Mouse (Mus musculus) myocyte (in vitro differentiated cells): ENCODE data around the gene Capn9. TPM values are rescaled to one million over a fixed set of nuclear protein-coding genes. Genes with fewer than 3 reads are reported as not detected.

Experiments
- H3K27me3 ChIP-seq: one replicate; pipeline ENCODE4 v1.6.1; 2011; ENCODE audit not compliant: control insufficient read depth, insufficient read depth, insufficient read length
- H3K36me3 ChIP-seq: one replicate; pipeline ENCODE4 v1.6.1; 2011; ENCODE audit not compliant: control insufficient read depth, insufficient read depth
- H3K4me2 ChIP-seq: one replicate; pipeline ENCODE4 v1.6.1; 2011; ENCODE audit warnings: low read depth, control low read depth
- H3K4me3 ChIP-seq: one replicate; pipeline ENCODE4 v1.5.1; 2011; ENCODE audit warnings: mild to moderate bottlenecking, control low read depth, moderate library complexity
- H3K79me2 ChIP-seq: one replicate; pipeline ENCODE4 v1.6.1; 2011; ENCODE audit not compliant: control insufficient read depth, insufficient read depth
- H3ac ChIP-seq: one replicate; pipeline ENCODE4 v1.6.1; 2011; ENCODE audit not compliant: control insufficient read depth, insufficient read length
- CEBPB ChIP-seq: IDR thresholded peaks from 2 replicates; pipeline ENCODE4 v1.6.1; 2011; ENCODE audit warnings: mild to moderate bottlenecking, moderate library complexity; ENCODE audit not compliant: poor library complexity, insufficient read depth, severe bottlenecking
- E2F4 ChIP-seq: IDR thresholded peaks from one replicate; pipeline ENCODE4 v1.6.1; 2011; ENCODE audit warnings: mild to moderate bottlenecking, control low read depth, moderate library complexity; ENCODE audit not compliant: insufficient read depth
- MAX ChIP-seq: IDR thresholded peaks from one replicate; pipeline ENCODE4 v1.6.1; 2011; ENCODE audit warnings: low read depth, mild to moderate bottlenecking, control low read depth
- MYOD1 ChIP-seq, 3 experiments: IDR thresholded peaks; one replicate each; pipeline ENCODE4 v1.6.1; 2011; ENCODE audit warnings: control low read depth in 2 of 3, low read depth in 2 of 3, mild to moderate bottlenecking in 2 of 3, moderate library complexity in 1 of 3; ENCODE audit not compliant: insufficient read length in 2 of 3, control insufficient read depth in 1 of 3
- MYOG ChIP-seq, 3 experiments: IDR thresholded peaks; one replicate each; pipeline ENCODE4 v1.6.1; 2011; ENCODE audit warnings: control low read depth in 2 of 3, low read depth in 2 of 3, mild to moderate bottlenecking in 2 of 3; ENCODE audit not compliant: insufficient read length in 2 of 3, control insufficient read depth in 1 of 3, insufficient read depth in 1 of 3
- POLR2A ChIP-seq: IDR thresholded peaks from one replicate; pipeline ENCODE4 v1.6.1; 2011; ENCODE audit warnings: low read depth, mild to moderate bottlenecking, control low read depth, moderate library complexity; ENCODE audit not compliant: insufficient read length
- POLR2AphosphoS2 ChIP-seq: IDR thresholded peaks from one replicate; pipeline ENCODE4 v1.6.1; 2011; ENCODE audit warnings: low read depth, control low read depth; ENCODE audit not compliant: insufficient read length
- REST ChIP-seq: IDR thresholded peaks from one replicate; pipeline ENCODE4 v1.6.1; 2011; ENCODE audit warnings: mild to moderate bottlenecking, control low read depth, moderate library complexity; ENCODE audit not compliant: insufficient read depth, insufficient read length
- SRF ChIP-seq: IDR thresholded peaks from one replicate; pipeline ENCODE4 v1.6.1; 2011; ENCODE audit warnings: low read depth; ENCODE audit not compliant: control insufficient read depth, insufficient read length
- TCF12 ChIP-seq: IDR thresholded peaks from one replicate; pipeline ENCODE4 v1.6.1; 2011; ENCODE audit warnings: mild to moderate bottlenecking, control low read depth; ENCODE audit not compliant: poor library complexity, insufficient read depth, severe bottlenecking
- TCF3 ChIP-seq: IDR thresholded peaks from one replicate; pipeline ENCODE4 v1.6.1; 2011; ENCODE audit warnings: low read depth, control low read depth; ENCODE audit not compliant: insufficient read length
- USF1 ChIP-seq: IDR thresholded peaks from one replicate; pipeline ENCODE4 v1.6.1; 2011; ENCODE audit warnings: low read depth, mild to moderate bottlenecking, control low read depth, moderate library complexity
- polyA plus RNA-seq: library from polyadenylated mRNA; unstranded; fragments of >200 nt; fragmentation: generic; extraction: Trizol; gene quantifications from one replicate; pipeline ENCODE4 v1.2.1, GENCODE M21; 2012; ENCODE audit warnings: missing spikeins

Capn9 gene
- polyA plus RNA-seq, 1 experiment, result 0.04 TPM

DNA sequence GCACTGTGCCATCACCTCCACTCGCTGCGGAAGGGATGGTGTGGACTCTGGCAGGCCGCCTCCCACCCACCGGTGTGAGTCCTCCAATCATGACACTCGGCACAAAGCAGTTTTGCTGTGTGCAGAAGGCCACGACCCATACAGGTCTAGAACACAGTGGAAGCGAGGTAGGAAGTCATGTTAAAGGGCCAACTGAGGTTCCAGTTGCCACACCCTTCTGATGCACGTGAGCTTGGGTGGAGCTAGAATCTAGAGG is 59.3 kb downstream of the Capn9 start:
- Histone ChIP-seq H3K27me3 (no peaks in the 10 kb centered on the region), H3ac (no peak overlapping the region), H3K79me2 (peaks cover 6% of the 10 kb centered on the region), H3K36me3 (peaks cover 20% of the 10 kb centered on the region), H3K4me3 (no peak overlapping the region), H3K4me2 (no peak overlapping the region)
- peak in 1 of 3 experiments; percentile 1 for TF ChIP-seq MYOD1 (IDR thresholded peaks at IDR 0.05; ENCODE audit: control insufficient read depth in 1 of 3, insufficient read length in 2 of 3, low read depth in 2 of 3)
- peak; percentile 40 for TF ChIP-seq POLR2AphosphoS2
- no peak for TF ChIP-seq CEBPB

- Histone ChIP-seq H3K4me3 (no peak overlapping the region), H3K27me3 (no peaks in the 10 kb centered on the region), H3K4me2 (no peak overlapping the region), H3K36me3 (peaks cover 13% of the 10 kb centered on the region), H3ac (no peak overlapping the region), H3K79me2 (peaks cover 32% of the 10 kb centered on the region)
- TF ChIP-seq TCF12 (no peak), MYOD1 (IDR thresholded peaks at IDR 0.05; ENCODE audit: control insufficient read depth in 1 of 3, insufficient read length in 2 of 3, low read depth in 2 of 3) (no peak), POLR2A (no peak), TCF3 (no peak), MAX (no peak), USF1 (no peak), E2F4 (no peak), REST (no peak), SRF (no peak), POLR2AphosphoS2 (no peak), MYOG (IDR thresholded peaks at IDR 0.05; ENCODE audit: control insufficient read depth in 1 of 3, insufficient read depth in 1 of 3, insufficient read length in 2 of 3, low read depth in 2 of 3) (no peak), CEBPB (no peak)
Measured at GRCm38 (mm10) chr8:124641599-124641998, 65.7 kb downstream of the Capn9 start.

DNA sequence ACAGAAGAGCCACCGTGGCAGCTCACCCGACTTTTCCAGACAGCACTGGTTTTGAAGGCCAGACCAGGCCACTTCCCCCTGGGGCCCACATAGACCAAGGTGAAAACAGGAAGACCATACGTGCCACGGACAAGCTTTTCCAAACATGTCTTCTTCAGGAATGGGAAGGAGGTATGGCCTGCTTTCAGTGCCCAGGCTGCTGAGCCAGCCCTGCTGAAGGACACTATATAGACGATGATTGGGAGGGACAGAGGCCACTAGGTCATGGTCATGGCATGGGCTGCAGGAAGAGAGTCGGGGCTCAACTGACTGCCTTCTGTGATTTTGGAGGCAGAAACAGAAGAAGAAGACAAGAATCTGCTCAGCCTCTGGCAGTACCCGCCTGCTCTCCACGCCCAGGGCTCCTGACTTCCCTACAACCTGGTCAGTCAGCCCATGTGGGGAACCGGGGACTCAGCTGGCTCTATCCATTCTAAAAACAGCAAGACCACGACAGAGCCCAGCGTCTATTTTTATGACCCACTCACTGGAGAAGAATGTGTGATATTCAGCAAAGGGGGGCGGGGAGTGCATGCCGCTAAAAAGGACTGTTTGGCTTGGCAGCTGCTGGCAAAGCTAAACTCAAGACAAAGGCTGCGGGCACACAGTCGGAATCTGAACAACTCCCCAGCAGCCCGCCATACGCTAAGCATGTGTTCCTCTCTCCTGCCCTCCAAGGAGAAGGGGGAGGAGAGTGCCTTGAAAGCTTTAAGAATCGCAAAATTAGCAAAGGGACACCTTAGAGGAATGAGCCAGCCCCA is 67.8 kb downstream of the Capn9 start:
- H3K4me2 ChIP-seq, result peak overlapping the region; percentile 85
- TF ChIP-seq MYOD1 (IDR thresholded peaks at IDR 0.05; ENCODE audit: control insufficient read depth in 1 of 3, insufficient read length in 2 of 3, low read depth in 2 of 3) (peak; percentile 45 to 77 (median 64)), SRF (peak; percentile 7), POLR2AphosphoS2 (peak; percentile 49), CEBPB (no peak), TCF12 (peak; percentile 65), MAX (peak; percentile 4), E2F4 (peak; percentile 13), REST (no peak), USF1 (peak; percentile 10), MYOG (IDR thresholded peaks at IDR 0.05; ENCODE audit: control insufficient read depth in 1 of 3, insufficient read depth in 1 of 3, insufficient read length in 2 of 3, low read depth in 2 of 3) (peak; percentile 2 to 82 (median 23)), TCF3 (peak; percentile 28)
- no peak overlapping the region for H3K4me3 ChIP-seq
- peaks cover 48% of the 10 kb centered on the region for H3K79me2 ChIP-seq
- H3K36me3 ChIP-seq, result peaks cover 9% of the 10 kb centered on the region
- no peaks in the 10 kb centered on the region for H3K27me3 ChIP-seq
- no peak overlapping the region for H3ac ChIP-seq

DNA sequence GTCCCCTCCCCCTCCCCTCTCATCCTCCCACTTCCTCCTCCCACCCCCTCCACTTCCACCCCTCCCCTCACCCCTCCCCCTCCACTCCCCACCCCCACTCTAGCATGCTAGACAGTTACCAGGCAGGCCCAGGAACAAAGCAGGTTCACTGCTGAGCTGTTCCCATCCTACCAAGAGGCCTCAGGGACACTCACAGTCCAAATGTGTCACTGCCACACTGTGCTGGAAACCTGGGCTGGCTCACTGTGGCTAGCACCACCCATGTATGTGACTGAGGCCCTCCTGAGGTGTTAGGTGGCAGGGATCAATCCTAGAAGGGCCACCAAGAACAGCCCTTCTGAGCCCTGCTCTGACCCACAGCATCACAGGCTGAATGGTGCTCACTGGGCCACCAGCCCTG is 72.4 kb downstream of the Capn9 start:
- H3K36me3 ChIP-seq, result peaks cover 6% of the 10 kb centered on the region
- no peak overlapping the region for H3K4me2 ChIP-seq
- no peak overlapping the region for H3ac ChIP-seq
- H3K4me3 ChIP-seq, result no peak overlapping the region
- peaks cover 43% of the 10 kb centered on the region for H3K79me2 ChIP-seq
- H3K27me3 ChIP-seq, result no peaks in the 10 kb centered on the region
- no peak for TF ChIP-seq CEBPB
- no peak for TF ChIP-seq SRF
- no peak for TF ChIP-seq E2F4
- TF ChIP-seq REST, result no peak
- TF ChIP-seq MYOD1 (IDR thresholded peaks at IDR 0.05; ENCODE audit: control insufficient read depth in 1 of 3, insufficient read length in 2 of 3, low read depth in 2 of 3), result no peak
- no peak for TF ChIP-seq TCF3
- no peak for TF ChIP-seq TCF12
- no peak for TF ChIP-seq POLR2A
- TF ChIP-seq MAX, result no peak
- no peak for TF ChIP-seq POLR2AphosphoS2
- TF ChIP-seq USF1, result no peak
- no peak for TF ChIP-seq MYOG (IDR thresholded peaks at IDR 0.05; ENCODE audit: control insufficient read depth in 1 of 3, insufficient read depth in 1 of 3, insufficient read length in 2 of 3, low read depth in 2 of 3)

- H3K4me2 ChIP-seq, result no peak overlapping the region
Measured at GRCm38 (mm10) chr8:124651776-124652175, 75.9 kb downstream of the Capn9 start.

More at GRCm38 (mm10) chr8:124651776-124652175, 75.9 kb downstream of the Capn9 start:
- Histone ChIP-seq H3K27me3 (no peaks in the 10 kb centered on the region), H3ac (no peak overlapping the region), H3K79me2 (peaks cover 53% of the 10 kb centered on the region), H3K4me3 (no peak overlapping the region), H3K36me3 (peaks cover 14% of the 10 kb centered on the region)
- no peak for TF ChIP-seq POLR2AphosphoS2
- TF ChIP-seq TCF12, result no peak
- no peak for TF ChIP-seq REST
- no peak for TF ChIP-seq CEBPB
- no peak for TF ChIP-seq MYOG (IDR thresholded peaks at IDR 0.05; ENCODE audit: control insufficient read depth in 1 of 3, insufficient read depth in 1 of 3, insufficient read length in 2 of 3, low read depth in 2 of 3)
- no peak for TF ChIP-seq MAX
- TF ChIP-seq E2F4, result no peak
- TF ChIP-seq TCF3, result no peak
- no peak for TF ChIP-seq POLR2A
- TF ChIP-seq SRF, result no peak
- TF ChIP-seq USF1, result no peak
- no peak for TF ChIP-seq MYOD1 (IDR thresholded peaks at IDR 0.05; ENCODE audit: control insufficient read depth in 1 of 3, insufficient read length in 2 of 3, low read depth in 2 of 3)
